Mouse (Mus musculus): ENCODE data around the gene Ccl26.
"Not testable (repeated sequence)": the region's sequence is repeated elsewhere in the genome, so short reads cannot be mapped to it uniquely, and the experiment has no call there.

Gene Ccl26

GRCm38 (mm10) chr5:135563469-135563868, at the start of gene Ccl26:
Gene Ccl26, minus strand, starts transcription at chr5:135563569.
- DNase-seq (ENCODE audit: low read depth, low spot score) = no peak

GRCm38 (mm10) chr5:135609794-135610193, 46.4 kb upstream of the Ccl26 start:
- no peak for DNase-seq (ENCODE audit: low read depth, low spot score)

DNA sequence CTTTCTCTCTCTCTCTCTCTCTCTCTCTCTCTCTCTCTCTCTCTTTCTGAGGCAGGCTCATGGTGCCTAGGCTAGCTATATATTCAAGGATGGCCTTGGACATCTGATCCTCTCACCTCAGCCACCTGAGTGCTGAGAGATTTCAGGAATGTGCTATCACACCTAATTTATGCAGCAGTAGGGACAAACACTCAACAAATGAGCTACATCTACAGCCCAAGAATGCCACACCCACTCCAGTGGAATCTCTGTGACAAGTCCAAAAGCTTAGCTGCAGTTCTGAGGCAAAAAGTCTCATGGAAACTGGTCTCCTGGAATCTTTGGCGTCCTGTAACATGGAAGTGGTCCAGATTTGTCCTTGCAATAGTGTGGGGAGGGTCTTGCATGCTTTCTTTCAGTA, 44.2 kb upstream of the Ccl26 start:
- no peak for DNase-seq (ENCODE audit: low read depth, low spot score)

DNA sequence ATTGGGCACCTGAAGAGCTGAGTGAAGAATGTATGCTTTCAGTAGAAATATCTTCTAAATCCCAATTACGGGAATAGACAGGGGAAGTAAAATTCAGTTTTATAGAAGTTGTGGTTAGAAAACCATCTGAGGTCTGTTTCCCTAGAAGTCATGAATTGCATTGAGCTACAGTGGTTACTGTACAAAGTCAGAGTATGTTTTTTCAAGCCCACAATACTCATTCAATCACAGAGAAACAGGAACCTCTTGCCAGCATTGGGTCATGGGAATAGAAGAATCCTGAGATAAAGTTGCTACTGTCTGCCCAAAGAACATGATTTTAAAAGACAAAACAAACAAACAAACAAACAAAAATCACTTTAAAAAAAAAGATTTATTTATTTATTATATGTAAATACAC, 43.3 kb upstream of the Ccl26 start:
- not testable (repeated sequence) for DNase-seq (ENCODE audit: low read depth, low spot score)

DNA sequence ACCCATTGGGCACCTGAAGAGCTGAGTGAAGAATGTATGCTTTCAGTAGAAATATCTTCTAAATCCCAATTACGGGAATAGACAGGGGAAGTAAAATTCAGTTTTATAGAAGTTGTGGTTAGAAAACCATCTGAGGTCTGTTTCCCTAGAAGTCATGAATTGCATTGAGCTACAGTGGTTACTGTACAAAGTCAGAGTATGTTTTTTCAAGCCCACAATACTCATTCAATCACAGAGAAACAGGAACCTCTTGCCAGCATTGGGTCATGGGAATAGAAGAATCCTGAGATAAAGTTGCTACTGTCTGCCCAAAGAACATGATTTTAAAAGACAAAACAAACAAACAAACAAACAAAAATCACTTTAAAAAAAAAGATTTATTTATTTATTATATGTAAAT, 41.3 kb upstream of the Ccl26 start:
- DNase-seq (ENCODE audit: low read depth, low spot score) = not testable (repeated sequence)

GRCm38 (mm10) chr5:135589996-135590784, 26.8 kb upstream of the Ccl26 start:
- no peak for DNase-seq (ENCODE audit: low read depth, low spot score)

DNA sequence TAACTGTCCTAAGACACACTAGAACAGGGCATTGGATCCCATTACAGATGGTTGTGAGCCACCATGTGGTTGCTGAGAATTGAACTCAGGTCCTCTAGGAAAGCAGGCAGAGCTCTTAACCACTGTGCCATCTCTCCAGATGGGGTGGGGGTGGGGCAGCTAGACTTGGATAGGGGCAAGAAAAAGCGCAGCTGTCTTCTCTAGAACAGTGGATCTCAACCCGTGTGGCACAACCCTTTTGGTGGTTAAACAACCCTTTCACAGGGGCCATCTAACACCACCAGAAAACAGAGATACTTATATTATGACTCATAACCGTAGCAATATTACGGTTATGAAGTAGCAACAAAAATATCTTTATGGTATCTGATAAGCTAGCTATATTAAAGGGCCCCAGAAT, 24.4 kb upstream of the Ccl26 start:
- DNase-seq (ENCODE audit: low read depth, low spot score) = no peak

GRCm38 (mm10) chr5:135585691-135586090, 22.3 kb upstream of the Ccl26 start:
- no peak for DNase-seq (ENCODE audit: low read depth, low spot score)

- DNase-seq (ENCODE audit: low read depth, low spot score) = no peak
Observed at GRCm38 (mm10) chr5:135582330-135582729, 19.0 kb upstream of the Ccl26 start.

GRCm38 (mm10) chr5:135579331-135579751, 16.0 kb upstream of the Ccl26 start:
- DNase-seq (ENCODE audit: low read depth, low spot score) = no peak

- no peak for DNase-seq (ENCODE audit: low read depth, low spot score)
Observed at GRCm38 (mm10) chr5:135576055-135576454, 12.7 kb upstream of the Ccl26 start.

GRCm38 (mm10) chr5:135573006-135573405, 9.6 kb upstream of the Ccl26 start, which contains the start of gene Ccl24:
Gene Ccl24, minus strand, starts transcription at chr5:135573049.
- DNase-seq (ENCODE audit: low read depth, low spot score) = no peak

DNA sequence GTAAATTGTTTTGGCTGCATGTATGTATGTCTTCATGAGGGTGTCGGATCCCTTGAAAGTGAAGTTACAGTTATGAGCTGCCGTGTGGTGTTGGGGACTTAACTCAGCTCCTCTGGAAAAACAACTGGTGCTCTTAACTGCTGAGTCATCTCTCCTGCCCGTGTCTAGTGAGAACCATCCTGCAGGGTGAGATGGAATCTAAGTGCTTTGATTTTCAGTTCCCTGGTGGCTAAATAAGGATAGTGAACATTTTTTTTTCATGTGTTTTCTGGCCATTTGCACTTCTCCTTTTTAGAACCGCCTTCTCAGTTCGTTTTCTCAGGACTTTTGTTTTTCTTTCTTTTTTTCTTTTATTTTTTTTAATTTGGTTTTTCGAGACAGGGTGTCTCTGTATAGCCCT, 5.3 kb upstream of the Ccl26 start:
- no peak for DNase-seq (ENCODE audit: low read depth, low spot score)

DNA sequence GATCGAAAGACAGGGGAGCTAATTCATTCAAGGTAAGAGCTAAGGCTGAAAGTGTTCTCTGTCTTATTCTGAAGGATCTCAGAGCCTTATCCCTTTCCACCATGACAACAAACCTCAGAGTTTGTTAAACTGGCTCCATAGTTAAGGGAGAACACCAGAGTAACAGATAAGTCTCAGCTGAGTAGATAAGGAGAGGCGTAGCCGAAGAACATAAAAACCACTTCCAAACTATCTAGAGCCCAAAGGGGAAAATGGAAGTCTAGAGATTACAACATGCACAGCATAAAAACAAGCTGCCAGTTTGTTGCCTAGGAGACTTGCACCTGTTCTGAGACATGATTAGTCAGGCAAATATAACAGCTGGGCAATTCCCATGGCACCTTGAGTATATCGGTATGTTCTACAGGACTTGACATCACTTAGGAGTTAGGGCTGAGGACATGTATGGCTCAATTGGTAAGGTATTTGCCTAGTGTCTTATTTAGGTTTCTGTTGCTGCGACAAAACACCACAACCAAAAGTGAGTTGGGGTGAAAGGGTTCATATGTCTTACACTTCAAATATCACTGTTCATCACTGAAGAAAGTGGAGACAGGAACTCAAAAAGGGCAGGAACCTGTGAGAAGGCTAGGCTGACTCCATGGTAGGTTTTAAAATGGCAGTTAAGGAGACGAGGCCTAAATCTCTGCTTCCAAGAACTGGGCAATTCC, 4.3 kb upstream of the Ccl26 start:
- no peak for DNase-seq (ENCODE audit: low read depth, low spot score)

DNA sequence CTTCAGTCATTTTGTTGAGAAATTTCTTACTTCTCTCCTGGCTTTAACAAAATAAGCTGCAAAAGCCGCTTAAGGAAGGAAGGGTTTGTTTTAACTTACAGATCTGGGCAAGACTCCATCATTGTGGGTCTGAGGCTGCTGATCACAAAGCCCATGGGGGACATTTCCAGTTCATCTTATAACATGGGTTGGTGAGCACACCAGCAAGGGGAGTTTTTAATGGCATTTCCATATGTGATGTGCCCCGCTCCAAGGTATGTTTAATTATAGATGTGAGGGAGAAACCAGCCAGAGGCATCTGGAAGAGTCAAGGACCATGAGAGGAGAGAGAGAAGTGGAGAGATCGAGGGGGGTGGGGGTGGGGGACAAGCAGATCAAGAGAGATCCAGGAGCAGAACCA, 5.7 kb downstream of the Ccl26 start:
- no peak for DNase-seq (ENCODE audit: low read depth, low spot score)

- no peak for DNase-seq (ENCODE audit: low read depth, low spot score)
Observed at GRCm38 (mm10) chr5:135557051-135557450, 6.3 kb downstream of the Ccl26 start.

DNA sequence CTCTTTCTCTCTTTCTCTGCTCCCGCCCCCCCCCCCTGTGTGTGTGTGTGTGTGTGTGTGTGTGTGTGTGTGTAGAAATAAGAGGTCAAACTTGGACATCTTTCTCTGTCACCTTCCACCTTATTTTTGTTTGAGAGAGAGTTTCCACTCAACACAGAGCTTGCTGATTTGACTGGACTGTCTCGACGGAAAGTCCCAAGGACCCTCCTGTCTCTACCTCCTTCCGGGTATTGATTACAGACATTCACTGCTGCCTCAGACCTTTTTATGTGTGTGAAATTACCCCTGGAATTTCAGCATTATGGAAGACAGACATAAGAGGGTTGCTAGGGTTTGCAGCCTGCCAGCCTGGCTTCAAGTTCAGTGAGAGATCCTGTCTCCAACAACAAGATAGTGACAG, 7.1 kb downstream of the Ccl26 start:
- DNase-seq (ENCODE audit: low read depth, low spot score) = no peak

GRCm38 (mm10) chr5:135551591-135551990, 11.8 kb downstream of the Ccl26 start:
- DNase-seq (ENCODE audit: low read depth, low spot score) = no peak

- DNase-seq (ENCODE audit: low read depth, low spot score) = peak; percentile 24
Observed at GRCm38 (mm10) chr5:135550910-135551309, 12.5 kb downstream of the Ccl26 start.

DNA sequence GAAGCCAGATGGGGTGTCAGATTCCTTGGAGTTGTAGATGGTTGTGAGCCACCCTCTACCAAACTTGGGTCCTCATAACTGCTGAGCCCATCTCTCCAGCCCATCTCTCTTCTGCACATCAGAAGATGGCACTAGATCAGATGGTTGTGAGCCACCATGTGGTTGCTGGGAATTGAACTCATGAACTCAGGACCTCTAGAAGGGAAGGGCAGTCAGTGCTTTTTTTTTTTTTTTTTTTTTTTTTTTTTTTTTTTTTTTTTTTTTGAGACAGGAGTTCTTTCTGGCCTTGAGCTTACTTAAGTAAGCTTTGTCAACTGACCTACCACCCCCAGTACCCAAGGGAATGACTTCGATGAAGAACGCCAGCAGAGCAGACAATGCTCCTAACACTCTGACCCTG, 15.4 kb downstream of the Ccl26 start:
- no peak for DNase-seq (ENCODE audit: low read depth, low spot score)

DNA sequence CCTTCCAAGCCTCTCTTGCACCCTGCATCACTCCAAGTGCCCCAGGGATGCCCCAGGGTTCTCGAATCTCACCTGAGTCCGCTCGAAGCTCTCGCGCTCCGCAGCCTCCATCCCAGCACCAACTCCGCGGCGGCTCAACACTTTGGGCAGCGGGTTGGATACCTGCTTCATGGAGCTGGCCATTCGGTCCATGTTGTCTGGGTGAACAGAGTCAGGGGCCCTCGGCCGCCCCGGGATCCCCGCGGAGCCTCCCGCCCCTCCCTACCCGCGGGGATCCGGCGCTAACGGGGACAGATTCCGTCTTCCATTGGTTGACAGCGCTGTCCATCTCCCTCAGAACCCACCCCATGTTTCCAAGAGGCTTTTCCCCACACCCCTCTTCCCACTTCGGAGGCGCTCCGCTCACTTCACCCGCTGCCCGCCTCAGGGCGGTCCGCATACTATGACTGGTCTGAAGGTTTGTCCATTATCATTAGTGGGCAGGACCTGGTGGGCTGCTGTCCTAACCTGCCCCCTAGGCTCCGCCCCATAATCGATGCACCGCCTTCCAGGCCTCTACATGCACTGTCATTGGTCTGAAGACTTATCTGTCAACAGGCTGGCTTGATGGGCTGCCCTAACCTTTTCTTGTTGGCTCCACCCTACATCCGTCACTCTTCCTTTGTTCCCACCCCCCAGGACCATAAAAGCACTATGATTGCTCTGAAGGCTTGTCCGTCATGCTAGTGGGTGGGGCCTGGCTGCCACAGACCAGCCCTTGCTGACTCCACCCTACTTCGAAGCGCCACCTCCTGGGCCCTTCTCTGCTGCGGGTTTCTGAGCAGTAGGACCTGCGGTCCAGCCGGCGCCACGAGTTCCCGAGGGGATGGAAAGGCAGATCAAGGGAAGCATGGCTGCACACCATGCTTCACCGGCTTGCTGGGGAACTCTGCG, 18.2 kb downstream of the Ccl26 start, which contains the start of gene Hip1:
Hip1 (minus strand) TSS at position 256 of the 933 bp plus-strand sequence.
- DNase-seq (ENCODE audit: low read depth, low spot score) = peak; percentile 98

Measured in CD4-positive helper T cell, adult 2 months (primary cell).